Mouse (Mus musculus): ENCODE measurements around the gene Lrrc4c. TPM values are rescaled to one million over a fixed set of nuclear protein-coding genes. Genes with fewer than 3 reads are reported as not detected.

Gene Lrrc4c
- polyA plus RNA-seq, 1 experiment = not detected

GRCm38 (mm10) chr2:96499116-96499882, 181.3 kb downstream of the Lrrc4c start:
- TF ChIP-seq EP300 (IDR thresholded peaks at IDR 0.05; ENCODE audit: insufficient read depth, low read depth, low read length) = no peak
- no peak for TF ChIP-seq CTCF (IDR thresholded peaks at IDR 0.05; ENCODE audit: low read depth, low read length)
- no peak for TF ChIP-seq POLR2A (IDR thresholded peaks at IDR 0.05; ENCODE audit: insufficient read depth, low read length)
- Histone ChIP-seq H3K27ac (ENCODE audit: insufficient read depth, low read length) (no peak overlapping the region), H3K4me3 (ENCODE audit: low read depth, low read length) (no peak overlapping the region), H3K36me3 (ENCODE audit: control insufficient read depth, insufficient read depth, low read length, poor library complexity, severe bottlenecking) (no peaks in the 10 kb centered on the region), H3K9me3 (replicated peaks; ENCODE audit: control insufficient read depth, insufficient read depth, low read length, poor library complexity, severe bottlenecking) (no peaks in the 10 kb centered on the region), H3K9ac (ENCODE audit: low read depth, poor library complexity, severe bottlenecking) (no peak overlapping the region), H3K27me3 (ENCODE audit: control insufficient read depth, insufficient read depth, low read length, poor library complexity, severe bottlenecking) (no peaks in the 10 kb centered on the region), H3K4me1 (ENCODE audit: control insufficient read depth, insufficient read depth, low read length) (no peaks in the 10 kb centered on the region)

- TF ChIP-seq CTCF (IDR thresholded peaks at IDR 0.05; ENCODE audit: low read depth, low read length) (no peak), EP300 (IDR thresholded peaks at IDR 0.05; ENCODE audit: insufficient read depth, low read depth, low read length) (no peak)
- no peak overlapping the region for H3K9ac ChIP-seq (ENCODE audit: low read depth, poor library complexity, severe bottlenecking)
- H3K27ac ChIP-seq (ENCODE audit: insufficient read depth, low read length) = no peak overlapping the region
- H3K36me3 ChIP-seq (ENCODE audit: control insufficient read depth, insufficient read depth, low read length, poor library complexity, severe bottlenecking) = no peaks in the 10 kb centered on the region
- H3K4me1 ChIP-seq (ENCODE audit: control insufficient read depth, insufficient read depth, low read length) = no peaks in the 10 kb centered on the region
- no peaks in the 10 kb centered on the region for H3K9me3 ChIP-seq (replicated peaks; ENCODE audit: control insufficient read depth, insufficient read depth, low read length, poor library complexity, severe bottlenecking)
- no peaks in the 10 kb centered on the region for H3K27me3 ChIP-seq (ENCODE audit: control insufficient read depth, insufficient read depth, low read length, poor library complexity, severe bottlenecking)
- H3K4me3 ChIP-seq (ENCODE audit: low read depth, low read length) = no peak overlapping the region
Observed at GRCm38 (mm10) chr2:96504140-96504539, 186.2 kb downstream of the Lrrc4c start.

- no peaks in the 10 kb centered on the region for H3K36me3 ChIP-seq (ENCODE audit: control insufficient read depth, insufficient read depth, low read length, poor library complexity, severe bottlenecking)
- H3K27ac ChIP-seq (ENCODE audit: insufficient read depth, low read length) = no peak overlapping the region
- TF ChIP-seq CTCF (IDR thresholded peaks at IDR 0.05; ENCODE audit: low read depth, low read length) = no peak
- TF ChIP-seq EP300 (IDR thresholded peaks at IDR 0.05; ENCODE audit: insufficient read depth, low read depth, low read length) = no peak
- no peak for TF ChIP-seq POLR2A (IDR thresholded peaks at IDR 0.05; ENCODE audit: insufficient read depth, low read length)
- no peaks in the 10 kb centered on the region for H3K4me1 ChIP-seq (ENCODE audit: control insufficient read depth, insufficient read depth, low read length)
- no peak overlapping the region for H3K9ac ChIP-seq (ENCODE audit: low read depth, poor library complexity, severe bottlenecking)
- no peaks in the 10 kb centered on the region for H3K27me3 ChIP-seq (ENCODE audit: control insufficient read depth, insufficient read depth, low read length, poor library complexity, severe bottlenecking)
- no peak overlapping the region for H3K4me3 ChIP-seq (ENCODE audit: low read depth, low read length)
- H3K9me3 ChIP-seq (replicated peaks; ENCODE audit: control insufficient read depth, insufficient read depth, low read length, poor library complexity, severe bottlenecking) = no peaks in the 10 kb centered on the region
Observed at GRCm38 (mm10) chr2:96505641-96506040, 187.7 kb downstream of the Lrrc4c start.

GRCm38 (mm10) chr2:96508991-96509390, 191.0 kb downstream of the Lrrc4c start:
- TF ChIP-seq CTCF (IDR thresholded peaks at IDR 0.05; ENCODE audit: low read depth, low read length) = no peak
- no peak for TF ChIP-seq POLR2A (IDR thresholded peaks at IDR 0.05; ENCODE audit: insufficient read depth, low read length)
- TF ChIP-seq EP300 (IDR thresholded peaks at IDR 0.05; ENCODE audit: insufficient read depth, low read depth, low read length) = no peak

GRCm38 (mm10) chr2:96537469-96537868, 219.5 kb downstream of the Lrrc4c start:
- Histone ChIP-seq H3K9ac (ENCODE audit: low read depth, poor library complexity, severe bottlenecking) (no peak overlapping the region), H3K4me1 (ENCODE audit: control insufficient read depth, insufficient read depth, low read length) (no peaks in the 10 kb centered on the region), H3K36me3 (ENCODE audit: control insufficient read depth, insufficient read depth, low read length, poor library complexity, severe bottlenecking) (no peaks in the 10 kb centered on the region), H3K9me3 (replicated peaks; ENCODE audit: control insufficient read depth, insufficient read depth, low read length, poor library complexity, severe bottlenecking) (no peaks in the 10 kb centered on the region), H3K27me3 (ENCODE audit: control insufficient read depth, insufficient read depth, low read length, poor library complexity, severe bottlenecking) (no peaks in the 10 kb centered on the region), H3K4me3 (ENCODE audit: low read depth, low read length) (no peak overlapping the region), H3K27ac (ENCODE audit: insufficient read depth, low read length) (no peak overlapping the region)
- TF ChIP-seq POLR2A (IDR thresholded peaks at IDR 0.05; ENCODE audit: insufficient read depth, low read length) (no peak), CTCF (IDR thresholded peaks at IDR 0.05; ENCODE audit: low read depth, low read length) (no peak), EP300 (IDR thresholded peaks at IDR 0.05; ENCODE audit: insufficient read depth, low read depth, low read length) (no peak)

More at GRCm38 (mm10) chr2:96508991-96509390, 191.0 kb downstream of the Lrrc4c start:
- no peak overlapping the region for H3K9ac ChIP-seq (ENCODE audit: low read depth, poor library complexity, severe bottlenecking)
- no peak overlapping the region for H3K27ac ChIP-seq (ENCODE audit: insufficient read depth, low read length)
- no peaks in the 10 kb centered on the region for H3K36me3 ChIP-seq (ENCODE audit: control insufficient read depth, insufficient read depth, low read length, poor library complexity, severe bottlenecking)
- H3K9me3 ChIP-seq (replicated peaks; ENCODE audit: control insufficient read depth, insufficient read depth, low read length, poor library complexity, severe bottlenecking) = no peaks in the 10 kb centered on the region
- no peaks in the 10 kb centered on the region for H3K4me1 ChIP-seq (ENCODE audit: control insufficient read depth, insufficient read depth, low read length)
- H3K4me3 ChIP-seq (ENCODE audit: low read depth, low read length) = no peak overlapping the region
- no peaks in the 10 kb centered on the region for H3K27me3 ChIP-seq (ENCODE audit: control insufficient read depth, insufficient read depth, low read length, poor library complexity, severe bottlenecking)

- no peak for TF ChIP-seq EP300 (IDR thresholded peaks at IDR 0.05; ENCODE audit: insufficient read depth, low read depth, low read length)
- no peak for TF ChIP-seq CTCF (IDR thresholded peaks at IDR 0.05; ENCODE audit: low read depth, low read length)
- no peak for TF ChIP-seq POLR2A (IDR thresholded peaks at IDR 0.05; ENCODE audit: insufficient read depth, low read length)
- no peaks in the 10 kb centered on the region for H3K4me1 ChIP-seq (ENCODE audit: control insufficient read depth, insufficient read depth, low read length)
Observed at GRCm38 (mm10) chr2:96547171-96547570, 229.2 kb downstream of the Lrrc4c start.

More at GRCm38 (mm10) chr2:96547171-96547570, 229.2 kb downstream of the Lrrc4c start:
- Histone ChIP-seq H3K4me3 (ENCODE audit: low read depth, low read length) (no peak overlapping the region), H3K36me3 (ENCODE audit: control insufficient read depth, insufficient read depth, low read length, poor library complexity, severe bottlenecking) (no peaks in the 10 kb centered on the region), H3K27ac (ENCODE audit: insufficient read depth, low read length) (no peak overlapping the region), H3K9ac (ENCODE audit: low read depth, poor library complexity, severe bottlenecking) (no peak overlapping the region), H3K9me3 (replicated peaks; ENCODE audit: control insufficient read depth, insufficient read depth, low read length, poor library complexity, severe bottlenecking) (no peaks in the 10 kb centered on the region), H3K27me3 (ENCODE audit: control insufficient read depth, insufficient read depth, low read length, poor library complexity, severe bottlenecking) (no peaks in the 10 kb centered on the region)

Measured in ES-Bruce4 (cell line).